Mouse (Mus musculus) myocyte (in vitro differentiated cells): ENCODE data around the gene AU021092. TPM values are rescaled to one million over a fixed set of nuclear protein-coding genes. Genes with fewer than 3 reads are reported as not detected.

Experiments
- H3K27me3 ChIP-seq: one replicate; pipeline ENCODE4 v1.6.1; 2011; ENCODE audit not compliant: control insufficient read depth, insufficient read depth, insufficient read length
- H3K36me3 ChIP-seq: one replicate; pipeline ENCODE4 v1.6.1; 2011; ENCODE audit not compliant: control insufficient read depth, insufficient read depth
- H3K4me2 ChIP-seq: one replicate; pipeline ENCODE4 v1.6.1; 2011; ENCODE audit warnings: low read depth, control low read depth
- H3K4me3 ChIP-seq: one replicate; pipeline ENCODE4 v1.5.1; 2011; ENCODE audit warnings: mild to moderate bottlenecking, control low read depth, moderate library complexity
- H3K79me2 ChIP-seq: one replicate; pipeline ENCODE4 v1.6.1; 2011; ENCODE audit not compliant: control insufficient read depth, insufficient read depth
- H3ac ChIP-seq: one replicate; pipeline ENCODE4 v1.6.1; 2011; ENCODE audit not compliant: control insufficient read depth, insufficient read length
- E2F4 ChIP-seq: IDR thresholded peaks from one replicate; pipeline ENCODE4 v1.6.1; 2011; ENCODE audit warnings: mild to moderate bottlenecking, control low read depth, moderate library complexity; ENCODE audit not compliant: insufficient read depth
- POLR2A ChIP-seq: IDR thresholded peaks from one replicate; pipeline ENCODE4 v1.6.1; 2011; ENCODE audit warnings: low read depth, mild to moderate bottlenecking, control low read depth, moderate library complexity; ENCODE audit not compliant: insufficient read length
- POLR2AphosphoS2 ChIP-seq: IDR thresholded peaks from one replicate; pipeline ENCODE4 v1.6.1; 2011; ENCODE audit warnings: low read depth, control low read depth; ENCODE audit not compliant: insufficient read length
- SRF ChIP-seq: IDR thresholded peaks from one replicate; pipeline ENCODE4 v1.6.1; 2011; ENCODE audit warnings: low read depth; ENCODE audit not compliant: control insufficient read depth, insufficient read length
- TCF3 ChIP-seq: IDR thresholded peaks from one replicate; pipeline ENCODE4 v1.6.1; 2011; ENCODE audit warnings: low read depth, control low read depth; ENCODE audit not compliant: insufficient read length
- USF1 ChIP-seq: IDR thresholded peaks from one replicate; pipeline ENCODE4 v1.6.1; 2011; ENCODE audit warnings: low read depth, mild to moderate bottlenecking, control low read depth, moderate library complexity
- polyA plus RNA-seq: library from polyadenylated mRNA; unstranded; fragments of >200 nt; fragmentation: generic; extraction: Trizol; gene quantifications from one replicate; pipeline ENCODE4 v1.2.1, GENCODE M21; 2012; ENCODE audit warnings: missing spikeins

AU021092 gene
- polyA plus RNA-seq, 1 experiment, result 1.3 TPM

DNA sequence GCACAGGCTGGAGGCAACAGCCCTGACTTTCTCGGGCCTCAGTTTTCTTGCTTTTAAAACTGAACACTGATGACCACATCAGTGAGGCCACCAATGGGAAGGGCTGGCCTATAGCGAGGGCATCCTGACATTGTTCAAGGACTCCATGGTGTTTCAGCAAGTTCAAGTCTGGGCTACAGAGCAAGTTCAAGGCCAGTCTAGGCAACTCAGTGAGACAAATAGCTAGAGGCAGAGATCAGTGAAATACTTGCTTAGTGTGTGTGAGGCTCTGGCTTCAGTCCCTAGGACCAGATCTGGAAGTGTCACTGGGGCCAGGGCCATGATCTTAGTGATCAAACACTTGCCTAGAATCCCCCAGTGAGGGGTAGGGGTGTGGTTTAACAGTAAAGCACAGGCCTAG, 54.1 kb downstream of the AU021092 start:
- no peak overlapping the region for H3K4me2 ChIP-seq
- H3K79me2 ChIP-seq, result no peaks in the 10 kb centered on the region
- TF ChIP-seq E2F4 (no peak), USF1 (no peak), TCF3 (no peak)
- no peak overlapping the region for H3ac ChIP-seq
- H3K4me3 ChIP-seq, result no peak overlapping the region
- no peaks in the 10 kb centered on the region for H3K27me3 ChIP-seq
- H3K36me3 ChIP-seq, result no peaks in the 10 kb centered on the region

DNA sequence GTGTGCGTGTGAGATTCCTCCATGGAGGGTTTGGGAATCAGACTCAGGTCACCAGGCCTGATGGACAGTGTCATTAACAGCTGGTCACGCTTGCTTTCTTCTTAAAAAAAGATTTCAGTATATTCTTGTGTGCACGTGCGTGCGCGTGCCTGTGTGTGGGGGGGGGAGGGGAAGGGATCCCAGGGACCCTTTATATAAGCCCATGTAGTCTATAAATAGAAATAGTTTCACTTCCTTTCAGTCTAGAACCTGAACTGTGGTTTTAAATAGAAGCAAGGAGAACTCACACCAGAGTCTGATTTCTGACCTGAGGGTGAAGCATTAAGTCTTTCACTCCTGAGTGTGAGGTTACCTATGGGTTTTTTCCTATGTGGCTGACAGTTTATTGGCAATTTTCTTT, 57.8 kb downstream of the AU021092 start:
- no peak overlapping the region for H3K4me3 ChIP-seq
- H3K36me3 ChIP-seq, result no peaks in the 10 kb centered on the region
- no peak overlapping the region for H3K4me2 ChIP-seq
- H3K27me3 ChIP-seq, result peaks cover 8% of the 10 kb centered on the region
- no peaks in the 10 kb centered on the region for H3K79me2 ChIP-seq
- no peak overlapping the region for H3ac ChIP-seq
- no peak for TF ChIP-seq POLR2A
- TF ChIP-seq SRF, result no peak
- no peak for TF ChIP-seq POLR2AphosphoS2

Other genes with a start within 250 kb of the AU021092 start
- gene Sept12, start 224.4 kb downstream of the AU021092 start, polyA plus RNA-seq, result 0.04 TPM
- 8.5 TPM for gene Smim22, start 215.0 kb downstream of the AU021092 start, polyA plus RNA-seq
- gene Rogdi, start 208.7 kb downstream of the AU021092 start, polyA plus RNA-seq, result 50.5 TPM
- gene Glyr1, start 172.4 kb downstream of the AU021092 start, polyA plus RNA-seq, result 37.0 TPM
- 12.9 TPM for gene Ubn1, start 172.2 kb downstream of the AU021092 start, polyA plus RNA-seq
- gene Ppl, start 89.9 kb downstream of the AU021092 start, polyA plus RNA-seq, result 0.02 TPM
- gene Sec14l5, start 75.2 kb downstream of the AU021092 start, polyA plus RNA-seq, result 0.05 TPM
- 12.0 TPM for gene Nagpa, start 18.3 kb downstream of the AU021092 start, polyA plus RNA-seq
- 46.8 TPM for gene Alg1, start 11.3 kb upstream of the AU021092 start, polyA plus RNA-seq
- 21.0 TPM for gene Eef2kmt, start 33.7 kb upstream of the AU021092 start, polyA plus RNA-seq